Mouse (Mus musculus): Measurements from ENCODE around the gene Tenm2. TPM values are rescaled to one million over a fixed set of nuclear protein-coding genes. Genes with fewer than 3 reads are reported as not detected.
A peak's percentile ranks its signal among the peaks of the same experiment; 100 is the strongest.

The Tenm2 gene
- polyA plus RNA-seq, 1 experiment from 2014 or later: 6.7 TPM

DNA sequence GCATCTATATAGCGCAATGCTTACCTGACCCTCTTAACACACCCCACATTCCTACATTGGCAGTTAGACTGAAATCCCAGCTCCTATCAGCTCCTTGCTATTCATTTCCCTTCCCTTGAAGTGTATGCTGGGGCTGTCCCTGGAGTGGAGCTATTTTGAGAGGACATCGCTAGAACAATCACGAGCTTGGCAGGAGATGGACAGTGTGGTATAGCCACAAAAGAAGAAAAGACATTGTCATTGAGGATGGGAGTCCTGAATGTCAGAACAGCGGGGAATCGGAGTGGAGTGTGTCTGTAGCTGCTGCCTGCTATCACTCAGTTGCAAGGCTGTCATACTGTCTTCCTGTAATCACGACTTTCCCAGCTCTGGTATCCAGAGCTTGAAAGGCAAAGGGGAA lies 1031.4 kb downstream of the Tenm2 start:
- H3K27me3 ChIP-seq (ENCODE audit: control insufficient read depth, insufficient read depth, low read length): no peaks in the 10 kb centered on the region
- DNase-seq (ENCODE audit: low spot score, missing footprints): no peak
- 81% methylated on average over 6 of the region's 6 CpGs for WGBS
- no peaks in the 10 kb centered on the region for H3K9me3 ChIP-seq (ENCODE audit: control insufficient read depth, low read length)
- H3K36me3 ChIP-seq (ENCODE audit: control insufficient read depth, insufficient read depth, low read length): no peaks in the 10 kb centered on the region
- H3K27ac ChIP-seq (ENCODE audit: low read depth, low read length): no peak overlapping the region
- no peak overlapping the region for H3K4me3 ChIP-seq (ENCODE audit: low read depth, low read length)
- H3K4me2 ChIP-seq: no peak overlapping the region
- H3K9ac ChIP-seq (ENCODE audit: low read length): no peak overlapping the region
- no peak for ATAC-seq (ENCODE audit: low FRiP score)
- no peaks in the 10 kb centered on the region for H3K4me1 ChIP-seq (ENCODE audit: control insufficient read depth, insufficient read depth, low read length)

DNA sequence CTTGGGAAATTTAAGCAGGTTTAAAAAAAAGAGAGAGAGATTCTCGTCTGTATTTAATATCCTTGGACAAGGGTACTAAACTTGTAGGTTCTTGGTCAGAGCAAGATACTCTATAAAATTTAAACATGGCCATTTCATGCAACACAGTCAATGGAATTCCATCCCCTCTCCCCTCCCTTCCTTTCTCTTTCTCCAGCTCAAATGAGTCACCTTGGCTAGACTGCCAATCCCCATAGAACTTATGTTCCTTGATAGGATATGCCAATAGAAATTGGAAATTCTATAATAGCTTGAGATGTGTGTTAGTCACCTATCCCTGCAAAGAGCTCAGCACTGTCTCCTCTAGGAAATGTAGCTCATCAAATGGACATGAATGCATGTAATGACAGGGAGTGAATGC lies 1031.9 kb downstream of the Tenm2 start:
- Histone ChIP-seq H3K4me2 (no peak overlapping the region), H3K4me1 (ENCODE audit: control insufficient read depth, insufficient read depth, low read length) (no peaks in the 10 kb centered on the region), H3K9me3 (ENCODE audit: control insufficient read depth, low read length) (no peaks in the 10 kb centered on the region), H3K9ac (ENCODE audit: low read length) (no peak overlapping the region), H3K27ac (ENCODE audit: low read depth, low read length) (no peak overlapping the region), H3K36me3 (ENCODE audit: control insufficient read depth, insufficient read depth, low read length) (no peaks in the 10 kb centered on the region), H3K27me3 (ENCODE audit: control insufficient read depth, insufficient read depth, low read length) (no peaks in the 10 kb centered on the region), H3K4me3 (ENCODE audit: low read depth, low read length) (no peak overlapping the region)
- peak; percentile 66 for DNase-seq (ENCODE audit: low spot score, missing footprints)
- 86% methylated on average over 1 of the region's 1 CpGs for WGBS
- ATAC-seq (ENCODE audit: low FRiP score): no peak

- H3K4me3 ChIP-seq (ENCODE audit: low read depth, low read length): no peak overlapping the region
- no peaks in the 10 kb centered on the region for H3K9me3 ChIP-seq (ENCODE audit: control insufficient read depth, low read length)
- DNase-seq (ENCODE audit: low spot score, missing footprints) (peak; percentile 60), ATAC-seq (ENCODE audit: low FRiP score) (no peak)
- H3K9ac ChIP-seq (ENCODE audit: low read length): no peak overlapping the region
- 63% methylated on average over 2 of the region's 2 CpGs for WGBS
- no peak overlapping the region for H3K27ac ChIP-seq (ENCODE audit: low read depth, low read length)
- H3K36me3 ChIP-seq (ENCODE audit: control insufficient read depth, insufficient read depth, low read length): no peaks in the 10 kb centered on the region
- no peaks in the 10 kb centered on the region for H3K27me3 ChIP-seq (ENCODE audit: control insufficient read depth, insufficient read depth, low read length)
- H3K4me1 ChIP-seq (ENCODE audit: control insufficient read depth, insufficient read depth, low read length): no peaks in the 10 kb centered on the region
- no peak overlapping the region for H3K4me2 ChIP-seq
Measured at GRCm38 (mm10) chr11:36194348-36194747, 1041.4 kb downstream of the Tenm2 start.

GRCm38 (mm10) chr11:36176106-36176505 lies 1059.7 kb downstream of the Tenm2 start:
- Histone ChIP-seq H3K9me3 (ENCODE audit: control insufficient read depth, low read length) (no peaks in the 10 kb centered on the region; the same call in 1 of the 2 replicates), H3K36me3 (ENCODE audit: control insufficient read depth, insufficient read depth, low read length) (no peaks in the 10 kb centered on the region), H3K9ac (ENCODE audit: low read length) (no peak overlapping the region), H3K4me1 (ENCODE audit: control insufficient read depth, insufficient read depth, low read length) (no peaks in the 10 kb centered on the region), H3K4me3 (ENCODE audit: low read depth, low read length) (no peak overlapping the region), H3K4me2 (no peak overlapping the region), H3K27ac (ENCODE audit: low read depth, low read length) (no peak overlapping the region), H3K27me3 (ENCODE audit: control insufficient read depth, insufficient read depth, low read length) (no peaks in the 10 kb centered on the region)
- WGBS: 90% methylated on average over 7 of the region's 7 CpGs
- DNase-seq (ENCODE audit: low spot score, missing footprints): peak; percentile 75
- ATAC-seq (ENCODE audit: low FRiP score): no peak

DNA sequence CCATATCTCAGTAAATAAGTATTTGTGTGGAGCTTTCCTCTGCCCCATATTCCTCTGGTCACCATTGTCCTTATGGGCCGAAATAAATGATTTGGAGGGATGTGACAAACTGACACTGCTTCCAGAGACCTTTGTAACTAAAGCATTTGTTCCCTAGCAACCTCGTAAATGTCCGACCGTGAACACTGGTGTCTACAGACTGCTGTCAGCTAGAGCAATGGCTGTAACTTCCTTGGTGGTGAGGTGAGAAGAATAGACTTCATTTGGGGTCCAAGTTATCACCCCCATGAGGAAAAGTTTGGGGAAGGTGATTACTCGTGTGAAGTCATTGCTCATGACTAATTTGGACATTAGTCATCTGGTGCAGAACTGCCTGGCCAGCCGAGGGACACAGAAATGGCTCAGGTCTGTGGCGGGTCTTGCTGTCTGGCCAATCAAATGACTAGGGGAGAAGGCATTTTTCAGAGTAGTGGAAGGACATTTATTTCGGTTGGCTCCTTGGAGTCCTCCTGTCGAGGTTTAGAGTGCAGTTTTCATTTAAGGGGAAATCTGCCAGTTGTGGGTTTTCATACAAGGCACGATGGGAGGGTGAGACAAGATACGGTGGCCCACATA lies 1062.6 kb downstream of the Tenm2 start:
- H3K4me2 ChIP-seq: no peak overlapping the region
- H3K9me3 ChIP-seq (ENCODE audit: control insufficient read depth, low read length): no peaks in the 10 kb centered on the region; the same call in 1 of the 2 replicates
- ATAC-seq (ENCODE audit: low FRiP score): no peak
- H3K27ac ChIP-seq (ENCODE audit: low read depth, low read length): no peak overlapping the region
- no peaks in the 10 kb centered on the region for H3K4me1 ChIP-seq (ENCODE audit: control insufficient read depth, insufficient read depth, low read length)
- DNase-seq (ENCODE audit: low spot score, missing footprints): peak; percentile 74
- H3K27me3 ChIP-seq (ENCODE audit: control insufficient read depth, insufficient read depth, low read length): no peaks in the 10 kb centered on the region
- no peak overlapping the region for H3K9ac ChIP-seq (ENCODE audit: low read length)
- H3K36me3 ChIP-seq (ENCODE audit: control insufficient read depth, insufficient read depth, low read length): no peaks in the 10 kb centered on the region
- no peak overlapping the region for H3K4me3 ChIP-seq (ENCODE audit: low read depth, low read length)
- WGBS: 75% methylated on average over 11 of the region's 11 CpGs

GRCm38 (mm10) chr11:36172520-36172919 lies 1063.2 kb downstream of the Tenm2 start:
- ATAC-seq (ENCODE audit: low FRiP score) (no peak), DNase-seq (ENCODE audit: low spot score, missing footprints) (no peak)
- Histone ChIP-seq H3K4me1 (ENCODE audit: control insufficient read depth, insufficient read depth, low read length) (no peaks in the 10 kb centered on the region), H3K4me2 (no peak overlapping the region), H3K36me3 (ENCODE audit: control insufficient read depth, insufficient read depth, low read length) (no peaks in the 10 kb centered on the region), H3K9ac (ENCODE audit: low read length) (no peak overlapping the region), H3K4me3 (ENCODE audit: low read depth, low read length) (no peak overlapping the region), H3K27me3 (ENCODE audit: control insufficient read depth, insufficient read depth, low read length) (no peaks in the 10 kb centered on the region), H3K27ac (ENCODE audit: low read depth, low read length) (no peak overlapping the region), H3K9me3 (ENCODE audit: control insufficient read depth, low read length) (no peaks in the 10 kb centered on the region; the same call in 1 of the 2 replicates)
- 60% methylated on average over 6 of the region's 6 CpGs for WGBS

- peak; percentile 51 for DNase-seq (ENCODE audit: low spot score, missing footprints)
- WGBS: 90% methylated on average over 7 of the region's 7 CpGs
- H3K36me3 ChIP-seq (ENCODE audit: control insufficient read depth, insufficient read depth, low read length): no peaks in the 10 kb centered on the region
Measured at GRCm38 (mm10) chr11:36171991-36172390, 1063.8 kb downstream of the Tenm2 start.

GRCm38 (mm10) chr11:36171221-36171620 lies 1064.5 kb downstream of the Tenm2 start:
- Histone ChIP-seq H3K27me3 (ENCODE audit: control insufficient read depth, insufficient read depth, low read length) (no peaks in the 10 kb centered on the region), H3K9ac (ENCODE audit: low read length) (no peak overlapping the region), H3K27ac (ENCODE audit: low read depth, low read length) (no peak overlapping the region), H3K4me1 (ENCODE audit: control insufficient read depth, insufficient read depth, low read length) (no peaks in the 10 kb centered on the region), H3K4me3 (ENCODE audit: low read depth, low read length) (no peak overlapping the region), H3K4me2 (no peak overlapping the region), H3K9me3 (ENCODE audit: control insufficient read depth, low read length) (no peaks in the 10 kb centered on the region), H3K36me3 (ENCODE audit: control insufficient read depth, insufficient read depth, low read length) (no peaks in the 10 kb centered on the region)
- 92% methylated on average over 12 of the region's 12 CpGs for WGBS
- ATAC-seq (ENCODE audit: low FRiP score) (no peak), DNase-seq (ENCODE audit: low spot score, missing footprints) (peak; percentile 45)

More at GRCm38 (mm10) chr11:36171991-36172390, 1063.8 kb downstream of the Tenm2 start:
- no peak overlapping the region for H3K27ac ChIP-seq (ENCODE audit: low read depth, low read length)
- H3K9ac ChIP-seq (ENCODE audit: low read length): no peak overlapping the region
- H3K4me3 ChIP-seq (ENCODE audit: low read depth, low read length): no peak overlapping the region
- H3K4me2 ChIP-seq: no peak overlapping the region
- no peaks in the 10 kb centered on the region for H3K4me1 ChIP-seq (ENCODE audit: control insufficient read depth, insufficient read depth, low read length)
- no peaks in the 10 kb centered on the region for H3K9me3 ChIP-seq (ENCODE audit: control insufficient read depth, low read length)
- H3K27me3 ChIP-seq (ENCODE audit: control insufficient read depth, insufficient read depth, low read length): no peaks in the 10 kb centered on the region
- no peak for ATAC-seq (ENCODE audit: low FRiP score)

GRCm38 (mm10) chr11:36169738-36170137 lies 1066.0 kb downstream of the Tenm2 start:
- 80% methylated on average over 4 of the region's 4 CpGs for WGBS

More at GRCm38 (mm10) chr11:36169738-36170137, 1066.0 kb downstream of the Tenm2 start:
- no peaks in the 10 kb centered on the region for H3K27me3 ChIP-seq (ENCODE audit: control insufficient read depth, insufficient read depth, low read length)
- no peaks in the 10 kb centered on the region for H3K4me1 ChIP-seq (ENCODE audit: control insufficient read depth, insufficient read depth, low read length)
- DNase-seq (ENCODE audit: low spot score, missing footprints) (peak; percentile 60), ATAC-seq (ENCODE audit: low FRiP score) (no peak)
- no peaks in the 10 kb centered on the region for H3K36me3 ChIP-seq (ENCODE audit: control insufficient read depth, insufficient read depth, low read length)
- H3K9me3 ChIP-seq (ENCODE audit: control insufficient read depth, low read length): no peaks in the 10 kb centered on the region
- H3K4me3 ChIP-seq (ENCODE audit: low read depth, low read length): no peak overlapping the region
- no peak overlapping the region for H3K4me2 ChIP-seq
- H3K9ac ChIP-seq (ENCODE audit: low read length): no peak overlapping the region
- H3K27ac ChIP-seq (ENCODE audit: low read depth, low read length): no peak overlapping the region

Data from midbrain, embryonic 11.5 days (tissue).